Mouse (Mus musculus) hindbrain, embryonic 14.5 days (tissue): ENCODE measurements around the gene Ly6g6f. TPM values are rescaled to one million over a fixed set of nuclear protein-coding genes. Genes with fewer than 3 reads are reported as not detected.

Experiments used
- ATAC-seq: fragments of 200-750 bp; cut with Nextera tagmentation; 2 replicates; pipeline ENCODE4 v1.8.0; 2017; ENCODE audit warnings: moderate number of reproducible peaks, mild to moderate bottlenecking, moderate TSS enrichment, moderate library complexity; ENCODE audit not compliant: low FRiP score
- DNase-seq: peaks from one replicate; pipeline ENCODE4 v3.0.0-alpha.2; 2015; ENCODE audit warnings: low spot score
- H3K27ac ChIP-seq: fragments of 300-500 bp; sonication (generic); 2 replicates; pipeline ENCODE4 v1.5.1; 2014; ENCODE audit warnings: mild to moderate bottlenecking, moderate library complexity
- H3K27me3 ChIP-seq: fragments of 300-500 bp; sonication (generic); 2 replicates; pipeline ENCODE4 v1.6.1; 2014; ENCODE audit warnings: mild to moderate bottlenecking, low read length, mixed read lengths; ENCODE audit not compliant: control insufficient read depth, insufficient read depth
- H3K36me3 ChIP-seq: fragments of 300-500 bp; sonication (generic); replicated peaks from 2 replicates; pipeline ENCODE4 v1.6.1; 2014; ENCODE audit not compliant: control insufficient read depth, insufficient read depth
- H3K4me1 ChIP-seq: fragments of 300-500 bp; sonication (generic); replicated peaks from 2 replicates; pipeline ENCODE4 v1.6.1; 2014; ENCODE audit warnings: antibody characterized with exemption, low read length, mixed read lengths; ENCODE audit not compliant: control insufficient read depth, insufficient read depth
- H3K4me2 ChIP-seq: fragments of 300-500 bp; sonication (generic); replicated peaks from 2 replicates; pipeline ENCODE4 v1.6.1; 2014; ENCODE audit warnings: mild to moderate bottlenecking, moderate library complexity
- H3K4me3 ChIP-seq: fragments of 300-500 bp; sonication (generic); replicated peaks from 2 replicates; pipeline ENCODE4 v1.5.1; 2014; ENCODE audit warnings: mild to moderate bottlenecking, low read length
- H3K9ac ChIP-seq: fragments of 300-500 bp; sonication (generic); 2 replicates; pipeline ENCODE4 v1.6.1; 2014
- H3K9me3 ChIP-seq: fragments of 300-500 bp; sonication (generic); 2 replicates; pipeline ENCODE4 v1.6.1; 2016; ENCODE audit warnings: low read length; ENCODE audit not compliant: control insufficient read depth
- WGBS: fragments of 180-500 bp; shearing (Covaris S2); extraction: QIAGEN DNeasy Blood & Tissue Kit; methylation state at CpG from one replicate; pipeline ENCODE4 v1.1.7; 2014; 5-methylcytosine and 5-hydroxymethylcytosine counted together
- polyA plus RNA-seq: library from polyadenylated mRNA; unstranded; fragments of >200 nt; fragmentation: Nextera tagmentation; extraction: Ambion mirVana; gene quantifications from 2 replicates; pipeline ENCODE4 v1.2.1, GENCODE M21; 2014

The Ly6g6f gene
- polyA plus RNA-seq, 1 experiment from 2014 or later = 0.23 TPM

DNA sequence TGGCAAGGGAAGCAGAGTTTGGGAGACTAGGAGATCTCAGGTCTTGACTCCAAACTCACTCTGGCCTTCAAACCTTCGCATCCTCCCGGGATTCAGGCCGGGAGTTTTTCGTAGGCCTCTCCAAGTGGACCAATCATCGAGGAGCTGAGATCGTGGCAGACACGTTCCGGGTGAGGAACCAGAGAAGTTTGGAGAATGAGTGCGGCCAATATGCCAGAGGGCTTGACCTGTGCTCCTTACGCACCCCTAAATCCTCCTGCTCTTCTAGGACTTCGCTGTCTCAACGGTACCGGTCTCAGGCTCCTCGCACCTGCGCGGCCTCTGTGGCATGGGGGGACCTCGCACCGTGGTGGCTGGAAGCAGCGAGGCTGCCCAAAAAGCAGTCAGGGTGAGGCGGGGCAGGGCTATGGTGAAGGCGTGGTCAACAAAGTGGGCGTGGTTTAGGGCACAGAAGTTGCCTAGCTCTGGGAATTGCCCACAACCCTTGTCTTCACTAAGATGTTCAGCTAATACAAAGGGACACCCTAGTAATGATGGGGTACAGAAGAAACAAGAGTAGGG is 24.6 kb downstream of the Ly6g6f start:
- Histone ChIP-seq H3K4me3 (peak overlapping the region; percentile 85), H3K36me3 (peaks cover 35% of the 10 kb centered on the region), H3K9me3 (no peaks in the 10 kb centered on the region), H3K9ac (peak overlapping the region; percentile 88), H3K4me1 (peaks cover 18% of the 10 kb centered on the region), H3K27me3 (peaks cover 21% of the 10 kb centered on the region), H3K4me2 (peak overlapping the region; percentile 66), H3K27ac (no peak overlapping the region)
- ATAC-seq (no peak), DNase-seq (no peak)
- WGBS = 58% methylated on average over 22 of the region's 22 CpGs

DNA sequence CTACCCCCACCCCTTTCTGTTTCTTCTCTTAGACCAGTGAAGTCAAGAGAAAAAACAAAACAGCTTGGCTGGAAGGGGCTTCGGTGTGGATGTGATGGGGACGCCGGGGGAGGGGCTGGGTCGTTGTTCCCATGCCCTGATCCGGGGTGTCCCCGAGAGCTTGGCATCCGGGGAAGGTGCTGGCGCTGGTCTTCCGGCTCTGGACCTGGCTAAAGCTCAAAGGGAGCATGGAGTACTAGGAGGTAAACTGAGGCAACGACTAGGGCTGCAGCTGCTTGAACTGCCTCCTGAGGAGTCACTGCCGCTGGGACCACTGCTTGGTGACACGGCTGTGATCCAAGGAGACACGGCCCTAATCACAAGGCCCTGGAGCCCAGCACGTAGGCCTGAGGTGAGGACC is 25.3 kb downstream of the Ly6g6f start:
- no peaks in the 10 kb centered on the region for H3K9me3 ChIP-seq
- H3K27me3 ChIP-seq = peaks cover 14% of the 10 kb centered on the region
- ATAC-seq (peak; percentile 9; the same call in 1 of the 2 replicates), DNase-seq (no peak)
- peak overlapping the region; percentile 88 for H3K9ac ChIP-seq
- H3K4me3 ChIP-seq = peak overlapping the region; percentile 85
- no peak overlapping the region for H3K27ac ChIP-seq
- peaks cover 38% of the 10 kb centered on the region for H3K36me3 ChIP-seq
- WGBS = 25% methylated on average over 14 of the region's 14 CpGs
- H3K4me1 ChIP-seq = peaks cover 15% of the 10 kb centered on the region
- H3K4me2 ChIP-seq = peak overlapping the region; percentile 66

DNA sequence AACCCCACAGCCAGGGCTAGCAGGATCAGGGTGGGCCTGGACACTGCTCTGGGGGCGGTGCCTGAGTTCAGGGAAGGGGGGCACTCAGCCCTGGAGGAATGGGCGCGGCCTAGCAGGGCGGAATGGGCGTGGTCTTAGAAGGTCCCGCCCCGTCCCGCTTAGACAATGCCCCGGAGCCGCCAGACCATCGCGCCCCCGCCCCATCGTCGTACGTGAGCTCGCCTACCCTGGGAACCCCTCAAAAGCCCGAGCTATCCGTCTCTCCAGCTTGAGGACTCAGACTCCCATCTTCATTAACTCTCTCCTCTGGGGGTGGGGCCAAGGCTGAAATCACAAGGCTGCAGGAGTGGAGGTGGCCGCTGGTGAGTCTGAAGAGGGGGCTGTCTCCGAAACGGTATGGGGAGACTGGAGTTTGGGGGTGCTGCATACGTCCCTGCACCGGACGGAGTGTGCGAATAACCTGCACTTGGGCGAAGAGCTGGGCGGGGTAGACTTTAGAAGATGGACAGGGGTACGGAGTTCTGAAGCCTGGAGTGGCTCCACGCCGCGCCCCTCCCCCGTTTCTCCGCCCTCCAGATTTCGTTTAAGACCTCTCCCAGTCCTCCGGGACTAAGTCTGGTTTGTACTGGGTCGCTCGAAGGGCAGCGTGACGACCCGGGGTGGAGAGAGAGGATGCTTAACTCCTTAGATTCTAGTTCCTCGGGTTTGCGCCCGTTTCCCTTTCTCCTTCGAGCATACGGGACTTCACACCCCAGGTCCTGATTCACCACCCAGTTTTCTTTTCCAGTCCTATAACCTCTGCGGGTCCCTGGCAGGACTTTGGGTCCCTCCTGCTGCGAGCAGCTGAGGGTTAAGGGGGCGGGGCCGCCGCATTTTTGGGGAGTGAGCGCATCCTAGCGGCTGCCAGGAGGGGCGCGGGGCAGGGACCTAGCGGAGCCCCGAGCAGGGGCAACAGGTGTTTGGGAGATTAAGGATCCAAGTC is 26.2 kb downstream of the Ly6g6f start, which contains the start of gene Ddah2:
Gene Ddah2 (plus strand): TSS at position 125 of the 982 bp plus-strand sequence.
- Histone ChIP-seq H3K9me3 (no peaks in the 10 kb centered on the region), H3K27ac (peak within 1 kb of the TSS; percentile 88), H3K36me3 (peaks cover 40% of the 10 kb centered on the region), H3K9ac (peak within 1 kb of the TSS; percentile 88), H3K27me3 (peaks cover 6% of the 10 kb centered on the region), H3K4me1 (peaks cover 13% of the 10 kb centered on the region), H3K4me2 (peak within 1 kb of the TSS; percentile 66), H3K4me3 (peak within 1 kb of the TSS; percentile 85)
- ATAC-seq = peak; percentile 92
- under 1% methylated on average over 56 of the region's 57 CpGs for WGBS
- peak; percentile 85 for DNase-seq

DNA sequence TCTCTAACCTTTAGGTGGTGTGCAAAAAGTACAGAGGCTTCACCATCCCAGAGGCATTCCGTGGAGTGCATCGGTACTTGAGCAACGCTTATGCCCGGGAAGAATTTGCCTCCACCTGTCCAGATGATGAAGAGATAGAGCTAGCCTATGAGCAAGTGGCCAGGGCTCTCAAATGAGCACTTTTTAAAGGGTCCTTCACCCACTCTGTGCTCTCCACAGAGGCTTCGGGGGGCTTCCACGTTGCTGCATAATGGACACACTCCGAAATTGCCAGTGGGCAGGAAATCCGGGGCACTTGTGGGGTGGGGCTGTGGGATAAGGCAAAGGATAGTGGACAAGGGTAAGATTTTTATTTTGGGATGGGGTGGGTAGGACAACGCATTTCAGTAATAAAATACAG is 27.1 kb downstream of the Ly6g6f start:
- WGBS = 70% methylated on average over 9 of the region's 9 CpGs

DNA sequence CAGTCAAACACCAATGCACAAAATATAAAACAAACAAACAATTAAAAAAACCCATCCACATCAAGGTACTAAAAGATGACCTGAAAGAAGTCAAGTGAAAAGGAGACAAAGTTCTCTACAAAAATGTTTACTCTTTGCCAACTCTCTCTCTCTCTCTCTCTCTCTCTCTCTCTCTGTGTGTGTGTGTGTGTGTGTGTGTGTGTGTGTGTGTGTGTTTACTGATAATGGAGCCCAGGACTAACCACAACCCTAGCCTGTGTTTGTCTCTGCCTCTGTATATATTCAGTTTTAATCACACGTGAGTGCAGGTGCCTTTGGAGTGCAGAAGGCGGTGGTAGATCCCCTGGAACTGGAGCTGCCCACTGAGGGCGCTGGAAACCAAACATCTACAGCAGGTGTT is 28.3 kb downstream of the Ly6g6f start:
- no peaks in the 10 kb centered on the region for H3K27me3 ChIP-seq
- 82% methylated on average over 3 of the region's 3 CpGs for WGBS

More for the DNA sequence above, 27.1 kb downstream of the Ly6g6f start:
- 0 out of 2 replicates have a peak overlapping the region, but pooled peaks have one; percentile 88 for H3K27ac ChIP-seq
- H3K36me3 ChIP-seq = peaks cover 40% of the 10 kb centered on the region
- H3K4me2 ChIP-seq = peak overlapping the region; percentile 66
- no peaks in the 10 kb centered on the region; the same call in 1 of the 2 replicates for H3K27me3 ChIP-seq
- DNase-seq (no peak), ATAC-seq (peak; percentile 1; the same call in 1 of the 2 replicates)
- H3K4me3 ChIP-seq = peak overlapping the region; percentile 85
- H3K9ac ChIP-seq = peak overlapping the region; percentile 88
- no peaks in the 10 kb centered on the region for H3K9me3 ChIP-seq
- peaks cover 13% of the 10 kb centered on the region for H3K4me1 ChIP-seq

DNA sequence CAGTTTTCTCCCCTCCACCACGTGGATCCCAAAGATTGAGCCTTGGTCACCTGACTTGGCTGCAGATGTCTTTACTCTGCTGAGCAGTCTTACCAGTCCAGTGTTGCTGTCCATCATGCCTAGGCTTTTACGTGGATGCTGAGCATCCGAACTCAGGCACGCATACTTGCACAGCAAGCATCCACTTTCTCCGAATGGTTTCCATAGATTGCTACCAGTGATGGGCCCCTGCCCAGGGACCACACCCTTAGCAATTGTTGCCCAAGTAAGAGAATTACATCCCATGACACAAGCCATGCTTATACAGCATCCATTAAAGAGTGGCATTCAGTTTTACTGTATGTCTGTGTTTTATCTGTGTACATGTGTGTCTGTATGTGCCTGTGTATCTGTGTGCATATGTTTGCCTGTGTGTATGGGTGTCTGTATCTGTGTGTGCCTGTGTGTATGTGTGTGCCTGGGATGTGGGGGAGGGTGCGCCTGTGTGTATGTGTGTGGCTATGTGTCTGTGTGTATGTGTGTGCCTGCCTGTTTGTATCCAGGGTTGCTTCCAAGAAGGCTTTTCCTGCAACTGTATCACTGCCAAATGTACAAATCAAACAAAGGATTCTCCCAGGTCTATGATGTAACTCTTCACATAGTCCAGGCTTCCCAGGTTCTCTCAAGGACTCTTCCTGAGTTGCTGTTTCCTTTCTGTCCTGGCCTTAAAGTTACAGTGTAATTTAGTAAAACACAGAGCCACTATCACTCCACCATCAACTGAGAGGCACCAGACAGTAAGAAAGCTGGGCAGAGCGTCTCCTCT is 29.5 kb downstream of the Ly6g6f start:
- Histone ChIP-seq H3K27me3 (no peaks in the 10 kb centered on the region), H3K27ac (no peak overlapping the region), H3K9ac (no peak overlapping the region), H3K4me2 (no peak overlapping the region), H3K36me3 (peaks cover 23% of the 10 kb centered on the region), H3K4me1 (peaks cover 20% of the 10 kb centered on the region), H3K9me3 (no peaks in the 10 kb centered on the region), H3K4me3 (no peak overlapping the region)
- DNase-seq = no peak
- WGBS = 95% methylated on average over 7 of the region's 7 CpGs
- ATAC-seq = no peak

More for the DNA sequence above, 28.3 kb downstream of the Ly6g6f start:
- Histone ChIP-seq H3K9ac (no peak overlapping the region), H3K27ac (no peak overlapping the region), H3K4me2 (no peak overlapping the region), H3K9me3 (no peaks in the 10 kb centered on the region), H3K4me3 (no peak overlapping the region), H3K4me1 (peaks cover 13% of the 10 kb centered on the region), H3K36me3 (peaks cover 33% of the 10 kb centered on the region)
- no peak for ATAC-seq
- DNase-seq = no peak

DNA sequence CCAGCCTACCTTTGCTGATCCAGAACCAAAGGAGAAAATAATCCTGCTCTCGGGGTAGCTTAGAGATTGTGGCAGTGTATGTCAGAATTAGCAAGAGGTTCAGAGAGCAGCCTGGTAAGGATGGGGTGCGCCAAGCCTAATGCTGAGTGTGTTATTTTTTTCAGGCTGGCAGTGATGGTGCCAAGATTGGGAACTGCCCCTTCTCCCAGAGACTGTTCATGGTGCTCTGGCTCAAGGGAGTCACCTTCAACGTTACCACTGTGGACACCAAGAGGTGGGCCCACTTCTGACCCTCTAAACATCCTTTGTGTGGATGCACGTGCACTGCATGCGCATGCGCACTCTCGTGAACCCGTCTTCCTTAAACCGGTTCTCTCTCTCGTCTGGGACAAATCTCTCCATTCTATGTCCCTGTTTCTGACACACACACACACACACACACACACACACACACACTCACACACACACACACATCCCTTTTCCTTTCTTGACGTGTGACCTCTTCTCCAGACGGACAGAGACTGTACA is 33.1 kb downstream of the Ly6g6f start:
- Histone ChIP-seq H3K36me3 (peaks cover 18% of the 10 kb centered on the region; the same call in 1 of the 2 replicates), H3K4me3 (no peak overlapping the region), H3K4me2 (peak overlapping the region; percentile 59), H3K4me1 (peaks cover 16% of the 10 kb centered on the region; the same call in 1 of the 2 replicates), H3K27ac (peak overlapping the region; percentile 87), H3K27me3 (no peaks in the 10 kb centered on the region), H3K9me3 (no peaks in the 10 kb centered on the region), H3K9ac (peak overlapping the region; percentile 53)
- ATAC-seq (no peak), DNase-seq (no peak)
- WGBS = 81% methylated on average over 12 of the region's 12 CpGs

DNA sequence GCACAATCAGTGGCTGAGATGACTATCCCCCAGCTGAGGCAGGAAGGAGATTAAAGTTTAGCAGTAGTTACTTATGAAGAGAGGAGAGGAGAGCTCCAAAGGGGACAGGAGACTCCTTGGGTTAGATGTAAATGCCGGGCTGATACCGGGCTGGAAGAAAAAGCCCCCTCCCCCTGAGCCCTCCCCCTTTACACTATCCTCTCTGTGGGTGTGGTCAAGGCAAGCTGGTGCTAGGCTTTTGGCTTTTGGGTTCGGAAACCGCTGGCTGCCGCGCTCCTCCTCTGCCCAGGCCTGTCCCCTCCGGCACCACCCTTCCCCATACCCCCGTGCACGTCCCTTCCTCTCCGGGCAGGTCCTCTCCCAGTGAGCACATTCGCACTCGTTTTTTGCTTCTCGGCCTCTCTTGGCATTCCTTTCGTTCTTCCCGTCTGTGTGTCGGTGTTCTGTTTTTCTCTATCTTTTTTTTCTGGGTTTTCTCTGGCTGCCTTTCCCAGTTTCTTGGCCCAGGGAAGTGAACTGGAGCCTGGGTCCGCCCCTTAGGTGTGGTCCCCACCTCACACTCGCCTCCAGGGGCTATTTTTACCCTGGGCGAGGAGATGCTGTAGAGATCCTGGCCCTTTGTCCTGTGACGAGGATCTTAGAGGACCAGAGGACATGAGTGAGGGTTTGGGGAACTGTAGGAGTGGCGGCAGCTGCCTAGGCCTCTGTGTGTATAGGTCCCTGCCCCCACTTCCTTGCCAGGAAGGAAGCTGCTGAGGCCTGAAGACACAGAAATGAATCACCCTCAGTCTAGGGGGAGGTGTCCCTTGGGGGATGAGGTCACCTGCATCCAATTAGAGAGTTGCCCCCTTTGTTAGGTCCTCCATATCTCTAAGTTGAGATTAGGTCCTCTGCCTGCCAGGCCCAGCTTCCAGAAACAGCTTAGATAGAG is 34.0 kb downstream of the Ly6g6f start:
- 3% methylated on average over 21 of the region's 21 CpGs for WGBS
- Histone ChIP-seq H3K9me3 (no peaks in the 10 kb centered on the region), H3K27me3 (no peaks in the 10 kb centered on the region), H3K4me2 (peak overlapping the region; percentile 59), H3K4me1 (peaks cover 19% of the 10 kb centered on the region; the same call in 1 of the 2 replicates), H3K4me3 (peak overlapping the region; percentile 39), H3K36me3 (peaks cover 18% of the 10 kb centered on the region; the same call in 1 of the 2 replicates), H3K27ac (peak overlapping the region; percentile 87), H3K9ac (peak overlapping the region; percentile 53)
- ATAC-seq = peak; percentile 22; the same call in 1 of the 2 replicates
- DNase-seq = peak; percentile 62
